Mouse (Mus musculus) limb, embryonic 15.5 days (tissue): ENCODE measurements around the gene Tulp1. TPM values are rescaled to one million over a fixed set of nuclear protein-coding genes. Genes with fewer than 3 reads are reported as not detected.
A peak's percentile ranks its signal among the peaks of the same experiment; 100 is the strongest.
"Not testable (repeated sequence)": the region's sequence is repeated elsewhere in the genome, so short reads cannot be mapped to it uniquely, and the experiment has no call there.

Source experiments
- ATAC-seq: fragments of 200-750 bp; cut with Nextera tagmentation; 2 replicates; pipeline ENCODE4 v1.8.0; 2017; ENCODE audit warnings: low read depth, moderate TSS enrichment; ENCODE audit not compliant: insufficient number of reproducible peaks, low FRiP score, low TSS enrichment
- H3K27ac ChIP-seq: fragments of 300-500 bp; sonication (generic); 2 replicates; pipeline ENCODE4 v1.5.1; 2015; ENCODE audit warnings: moderate library complexity, mild to moderate bottlenecking, inconsistent platforms
- H3K27me3 ChIP-seq: fragments of 300-500 bp; sonication (generic); 2 replicates; pipeline ENCODE4 v1.6.1; 2015; ENCODE audit warnings: inconsistent platforms
- H3K36me3 ChIP-seq: fragments of 300-500 bp; sonication (generic); 2 replicates; pipeline ENCODE4 v1.6.1; 2015; ENCODE audit warnings: inconsistent platforms
- H3K4me1 ChIP-seq: fragments of 300-500 bp; sonication (generic); 2 replicates; pipeline ENCODE4 v1.6.1; 2015; ENCODE audit warnings: inconsistent platforms
- H3K4me2 ChIP-seq: fragments of 300-500 bp; sonication (generic); 2 replicates; pipeline ENCODE4 v1.6.1; 2015; ENCODE audit warnings: mild to moderate bottlenecking, inconsistent platforms
- H3K4me3 ChIP-seq: fragments of 300-500 bp; sonication (generic); 2 replicates; pipeline ENCODE4 v1.5.1; 2015; ENCODE audit warnings: mild to moderate bottlenecking, inconsistent platforms
- H3K9ac ChIP-seq: fragments of 300-500 bp; sonication (generic); 2 replicates; pipeline ENCODE4 v1.6.1; 2015; ENCODE audit warnings: inconsistent platforms
- H3K9me3 ChIP-seq: fragments of 300-500 bp; sonication (generic); 2 replicates; pipeline ENCODE4 v1.6.1; 2016; ENCODE audit warnings: inconsistent platforms
- WGBS: fragments of 180-500 bp; shearing (Covaris S2); methylation state at CpG from one replicate; pipeline ENCODE4 v1.1.7; 2015; 5-methylcytosine and 5-hydroxymethylcytosine counted together
- polyA plus RNA-seq: library from polyadenylated mRNA; unstranded; fragments of >200 nt; fragmentation: Nextera tagmentation; extraction: Ambion mirVana; gene quantifications from 2 replicates; pipeline ENCODE4 v1.2.1, GENCODE M21; 2015

The Tulp1 gene
- polyA plus RNA-seq: 5.4 and 6.2 TPM in 2 replicates

DNA sequence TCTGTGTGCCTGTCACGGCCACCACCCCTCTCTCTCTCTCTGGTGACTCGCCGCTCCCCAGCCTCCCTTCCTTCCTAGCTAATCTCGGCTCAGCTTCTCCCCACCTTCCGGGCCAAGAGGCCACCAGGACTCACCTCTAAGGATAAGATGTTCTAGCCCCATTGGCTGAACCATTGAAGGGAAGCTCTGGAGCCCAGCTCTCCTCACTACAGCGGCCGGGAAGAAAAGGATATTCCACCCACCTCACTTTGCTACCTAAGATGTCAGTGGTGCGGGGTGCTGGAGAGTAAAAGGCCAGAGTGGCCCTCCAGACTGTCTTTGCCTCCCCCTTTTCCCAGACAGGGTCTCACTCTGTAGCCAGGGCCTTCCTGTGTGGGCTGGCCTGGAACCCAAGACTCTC, at the start of gene Tulp1:
Tulp1 (minus strand) TSS at position 101 of the 400 bp plus-strand sequence.
- Histone ChIP-seq H3K36me3 (no peaks in the 10 kb centered on the region), H3K4me1 (peaks cover 35% of the 10 kb centered on the region), H3K9ac (peak within 1 kb of the TSS; percentile 26; the same call in 1 of the 2 replicates), H3K27ac (no peak within 1 kb of the TSS), H3K4me2 (peak within 1 kb of the TSS; percentile 60), H3K9me3 (no peaks in the 10 kb centered on the region), H3K27me3 (peaks cover 33% of the 10 kb centered on the region), H3K4me3 (peak within 1 kb of the TSS; percentile 32)
- 52% methylated on average over 8 of the region's 8 CpGs for WGBS
- no peak for ATAC-seq

- Histone ChIP-seq H3K9me3 (no peaks in the 10 kb centered on the region), H3K4me3 (no peak overlapping the region), H3K4me1 (peaks cover 29% of the 10 kb centered on the region), H3K27me3 (no peaks in the 10 kb centered on the region), H3K27ac (peak overlapping the region; percentile 71), H3K4me2 (no peak overlapping the region), H3K36me3 (peaks cover 17% of the 10 kb centered on the region; the same call in 1 of the 2 replicates), H3K9ac (no peak overlapping the region)
- ATAC-seq: no peak
- WGBS: 62% methylated on average over 10 of the region's 10 CpGs
Measured at GRCm38 (mm10) chr17:28411381-28411960, 46.4 kb upstream of the Tulp1 start.

DNA sequence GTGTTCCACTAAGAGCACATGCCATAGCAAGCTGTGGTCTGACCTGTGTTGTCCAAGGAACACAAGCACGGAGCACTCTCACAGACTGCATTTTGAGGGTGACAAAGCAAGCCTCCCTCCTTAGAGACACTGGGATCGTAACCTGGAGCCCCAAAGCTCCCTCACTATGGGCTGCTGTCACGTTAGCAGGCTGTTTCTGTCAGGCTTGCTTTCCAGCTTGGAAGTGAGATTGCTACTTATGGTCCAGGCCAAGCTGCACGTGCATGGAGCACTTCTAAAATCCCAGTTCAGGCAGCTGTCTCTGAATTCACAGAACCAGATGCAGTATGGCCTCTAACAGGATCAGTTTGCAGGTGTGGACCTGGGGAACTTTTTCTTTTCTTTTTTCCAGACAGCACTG, 45.7 kb upstream of the Tulp1 start:
- no peak for ATAC-seq
- Histone ChIP-seq H3K36me3 (peaks cover 20% of the 10 kb centered on the region), H3K4me3 (no peak overlapping the region), H3K4me2 (no peak overlapping the region), H3K27me3 (no peaks in the 10 kb centered on the region), H3K27ac (peak overlapping the region; percentile 71), H3K4me1 (peaks cover 28% of the 10 kb centered on the region), H3K9ac (no peak overlapping the region), H3K9me3 (no peaks in the 10 kb centered on the region)
- WGBS: 73% methylated on average over 4 of the region's 4 CpGs

DNA sequence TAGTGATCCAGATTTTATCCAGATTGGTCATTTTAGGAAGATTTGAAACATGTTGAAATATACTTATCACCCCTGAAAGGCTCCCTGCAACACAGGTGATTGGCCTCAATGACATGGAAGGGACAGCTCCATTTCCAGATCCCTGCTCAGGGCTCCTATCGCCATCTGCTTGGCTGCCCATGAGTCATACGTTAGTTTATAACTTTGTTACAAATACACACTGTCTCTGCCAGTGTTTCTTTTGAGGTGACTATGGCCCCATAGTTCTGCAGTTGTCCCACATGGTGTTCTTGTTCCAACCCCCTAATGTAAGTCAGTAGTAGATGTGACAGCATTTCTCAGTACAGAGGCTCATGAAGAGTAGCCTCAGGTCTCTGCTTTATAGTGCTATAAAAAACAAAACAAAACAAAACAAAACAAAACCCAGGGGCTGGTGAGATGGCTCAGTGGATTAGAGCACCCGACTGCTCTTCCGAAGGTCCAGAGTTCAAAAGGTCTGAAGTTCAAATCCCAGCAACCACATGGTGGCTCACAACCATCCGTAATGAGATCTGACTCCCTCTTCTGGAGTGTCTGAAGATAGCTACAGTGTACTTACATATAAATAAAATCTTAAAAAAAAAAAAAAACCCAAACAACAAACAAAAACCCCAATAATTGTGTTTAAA, 43.4 kb upstream of the Tulp1 start:
- 65% methylated on average over 5 of the region's 5 CpGs for WGBS
- Histone ChIP-seq H3K36me3 (peaks cover 25% of the 10 kb centered on the region), H3K4me2 (no peak overlapping the region)

GRCm38 (mm10) chr17:28407418-28408250, 42.6 kb upstream of the Tulp1 start:
- Histone ChIP-seq H3K36me3 (peaks cover 25% of the 10 kb centered on the region), H3K27me3 (no peaks in the 10 kb centered on the region), H3K9ac (no peak overlapping the region), H3K4me1 (peaks cover 16% of the 10 kb centered on the region), H3K27ac (no peak overlapping the region), H3K4me3 (no peak overlapping the region), H3K9me3 (no peaks in the 10 kb centered on the region), H3K4me2 (no peak overlapping the region)
- ATAC-seq: peak; percentile 56; the same call in 1 of the 2 replicates
- 38% methylated on average over 15 of the region's 15 CpGs for WGBS

More for the DNA sequence above, 43.4 kb upstream of the Tulp1 start:
- Histone ChIP-seq H3K4me1 (peaks cover 18% of the 10 kb centered on the region), H3K27me3 (no peaks in the 10 kb centered on the region), H3K9me3 (no peaks in the 10 kb centered on the region), H3K27ac (peak overlapping the region; percentile 27; the same call in 1 of the 2 replicates), H3K4me3 (no peak overlapping the region), H3K9ac (no peak overlapping the region)
- no peak for ATAC-seq

- Histone ChIP-seq H3K36me3 (peaks cover 29% of the 10 kb centered on the region), H3K27me3 (no peaks in the 10 kb centered on the region), H3K4me3 (no peak overlapping the region), H3K4me2 (no peak overlapping the region), H3K4me1 (peaks cover 13% of the 10 kb centered on the region), H3K9ac (no peak overlapping the region), H3K9me3 (no peaks in the 10 kb centered on the region), H3K27ac (no peak overlapping the region)
- ATAC-seq: no peak
- WGBS: 88% methylated on average over 7 of the region's 7 CpGs
Measured at GRCm38 (mm10) chr17:28406471-28406870, 41.4 kb upstream of the Tulp1 start.

DNA sequence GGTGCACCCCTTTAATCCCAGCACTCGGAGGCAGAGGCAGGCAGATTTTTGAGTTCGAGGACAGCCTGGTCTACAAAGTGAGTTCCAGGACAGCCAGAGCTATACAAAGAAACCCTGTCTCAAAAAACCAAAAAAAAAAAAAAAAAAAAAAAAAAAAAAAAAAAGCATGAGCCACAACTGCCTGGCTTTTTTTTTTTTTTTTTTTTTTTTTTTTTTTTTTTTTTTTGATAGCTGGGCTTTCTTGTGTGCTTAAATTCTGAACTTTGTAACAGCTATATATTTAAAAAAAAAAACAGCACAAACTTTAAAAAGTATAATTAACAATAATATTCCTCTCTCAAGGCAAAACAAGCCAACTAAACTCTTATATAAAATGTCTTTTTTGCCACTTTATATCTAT, 39.7 kb upstream of the Tulp1 start:
- peaks cover 30% of the 10 kb centered on the region for H3K36me3 ChIP-seq
- 98% methylated on average over 2 of the region's 2 CpGs for WGBS
- ATAC-seq, H3K4me2 ChIP-seq, H3K27me3 ChIP-seq, H3K9ac ChIP-seq, H3K9me3 ChIP-seq, H3K27ac ChIP-seq, H3K4me1 ChIP-seq, H3K4me3 ChIP-seq: not testable (repeated sequence)

- no peak overlapping the region for H3K4me2 ChIP-seq
- peaks cover 35% of the 10 kb centered on the region for H3K36me3 ChIP-seq
- H3K27me3 ChIP-seq: no peaks in the 10 kb centered on the region
- H3K9ac ChIP-seq: no peak overlapping the region
- H3K4me3 ChIP-seq: no peak overlapping the region
- H3K9me3 ChIP-seq: no peaks in the 10 kb centered on the region
- no peak overlapping the region for H3K27ac ChIP-seq
- 95% methylated on average over 11 of the region's 11 CpGs for WGBS
- peaks cover 5% of the 10 kb centered on the region; the same call in 1 of the 2 replicates for H3K4me1 ChIP-seq
- no peak for ATAC-seq
Measured at GRCm38 (mm10) chr17:28404301-28404700, 39.3 kb upstream of the Tulp1 start.

- H3K4me3 ChIP-seq: no peak overlapping the region
- peaks cover 26% of the 10 kb centered on the region for H3K4me1 ChIP-seq
- WGBS: 73% methylated on average over 7 of the region's 7 CpGs
- ATAC-seq: no peak
- H3K9me3 ChIP-seq: no peaks in the 10 kb centered on the region
- H3K27me3 ChIP-seq: no peaks in the 10 kb centered on the region
- peak overlapping the region; percentile 86; the same call in 1 of the 2 replicates for H3K27ac ChIP-seq
- peaks cover 16% of the 10 kb centered on the region for H3K36me3 ChIP-seq
- no peak overlapping the region for H3K4me2 ChIP-seq
- no peak overlapping the region for H3K9ac ChIP-seq
Measured at GRCm38 (mm10) chr17:28394994-28395393, 30.0 kb upstream of the Tulp1 start.

DNA sequence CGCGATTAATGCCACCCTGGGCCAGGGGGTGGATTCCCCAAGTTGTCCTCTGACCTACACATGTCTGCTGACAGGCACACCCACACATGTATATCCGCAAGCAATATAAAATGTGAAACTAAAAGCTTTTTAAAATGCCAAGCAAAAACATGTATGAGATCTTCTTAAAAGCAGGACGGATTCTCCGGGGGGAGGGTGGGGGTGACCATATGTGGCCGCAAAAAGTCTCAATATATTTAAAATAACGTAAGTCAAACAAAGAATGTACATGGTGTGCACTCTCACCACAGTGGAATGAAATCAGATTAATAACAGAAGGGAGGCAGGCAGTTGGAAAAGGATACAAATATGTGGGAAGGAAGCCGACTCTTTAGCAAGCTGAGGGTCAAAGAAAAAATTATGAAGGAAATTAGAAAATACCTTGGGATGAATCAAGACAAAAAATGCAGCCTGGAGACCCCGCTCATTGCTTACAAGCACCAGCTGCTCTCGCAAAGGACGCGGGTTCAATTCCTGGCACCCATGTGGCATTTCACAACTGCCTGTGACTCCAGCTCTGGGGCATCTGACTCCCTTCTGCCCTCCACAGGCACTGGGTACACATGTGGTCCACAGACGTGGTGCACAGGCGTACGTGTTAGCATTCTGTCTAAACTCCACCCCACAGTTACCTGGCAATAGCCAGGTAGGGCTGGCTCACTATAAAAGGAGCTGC, 29.2 kb upstream of the Tulp1 start:
- Histone ChIP-seq H3K4me2 (peak overlapping the region; percentile 6; the same call in 1 of the 2 replicates), H3K36me3 (peaks cover 10% of the 10 kb centered on the region), H3K27ac (peak overlapping the region; percentile 86), H3K9ac (no peak overlapping the region), H3K27me3 (0 out of 2 replicates have a peak, but pooled peaks cover under 1% of the 10 kb centered on the region), H3K9me3 (no peaks in the 10 kb centered on the region), H3K4me1 (peaks cover 26% of the 10 kb centered on the region), H3K4me3 (no peak overlapping the region)
- no peak for ATAC-seq
- 47% methylated on average over 15 of the region's 15 CpGs for WGBS
